ENCODE assay signal across 7 mouse cellular contexts in the genomic region with DNA sequence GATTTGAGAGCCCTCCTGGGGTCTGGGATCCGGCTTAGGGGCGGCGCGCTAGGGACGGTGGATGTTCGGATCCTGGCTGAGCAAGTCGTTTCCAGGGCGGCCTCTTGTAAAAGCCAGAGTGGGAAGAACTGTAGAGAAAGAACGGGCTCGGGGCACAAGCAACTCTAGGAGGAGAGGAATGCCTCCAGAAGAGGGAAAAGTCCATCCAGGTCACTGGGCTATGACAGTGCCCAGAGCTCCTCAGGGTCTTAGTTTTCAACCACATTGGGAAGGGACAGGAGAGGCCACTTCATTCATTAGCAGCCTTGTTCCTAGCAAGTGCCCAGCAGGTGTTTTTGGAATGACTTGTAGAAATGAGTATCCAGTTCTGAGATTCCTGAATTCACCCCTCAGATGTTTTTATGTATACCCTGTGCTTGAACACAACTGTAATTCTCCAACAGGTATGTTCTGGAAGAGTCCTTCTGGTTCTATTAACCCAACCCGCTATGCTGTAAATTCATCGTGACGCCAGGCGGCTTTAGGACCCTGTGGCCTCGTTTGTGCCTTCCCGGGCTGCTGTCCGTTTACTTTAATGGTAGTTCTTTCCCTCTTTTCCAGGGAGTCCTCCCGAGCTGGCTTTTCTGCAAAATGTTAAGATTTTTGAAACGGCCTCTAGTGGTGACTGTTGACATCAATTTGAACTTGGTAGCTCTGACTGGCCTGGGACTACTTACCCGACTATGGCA. TPM values are rescaled to one million over a fixed set of nuclear protein-coding genes. Genes with fewer than 3 reads are reported as not detected.
DNase-seq lines count a peak whose midpoint lies in the region; ATAC-seq and TF ChIP-seq lines count a peak whose summit lies in the region.

No protein-coding gene starts in this region.

- 0 out of 2 replicates have a peak, but pooled peaks cover 2% of the 10 kb centered on the region for H3K79me2 ChIP-seq in CH12.LX (replicated peaks; ENCODE audit: control insufficient read depth, extremely low read depth, insufficient read depth, poor library complexity, severe bottlenecking)

- peaks cover 20 to 57% of the 10 kb centered on the region in 2 experiments for H3K36me3 ChIP-seq in CH12.LX (replicated peaks in 1 of 2; ENCODE audit: control insufficient read depth in 1 of 2, insufficient read depth in 1 of 2, low read length in 1 of 2)
- H3K36me3 ChIP-seq in heart, embryonic 12.5 days: peaks cover 36% of the 10 kb centered on the region
- H3K36me3 ChIP-seq in kidney, embryonic 15.5 days: peaks cover 51% of the 10 kb centered on the region
- peaks cover 32% of the 10 kb centered on the region for H3K36me3 ChIP-seq in neural tube, embryonic 15.5 days

- H3K4me1 ChIP-seq in CH12.LX (ENCODE audit: control insufficient read depth in 1 of 2, insufficient read depth in 2 of 2): peaks cover 4 to 30% of the 10 kb centered on the region in 2 experiments; a peak in 2 of 4 replicates
- H3K4me1 ChIP-seq in heart, embryonic 12.5 days (replicated peaks): peaks cover 25% of the 10 kb centered on the region
- peaks cover 29% of the 10 kb centered on the region for H3K4me1 ChIP-seq in kidney, embryonic 15.5 days
- no peaks in the 10 kb centered on the region; the same call in 1 of the 2 replicates for H3K4me1 ChIP-seq in lung, adult 2 months (ENCODE audit: control insufficient read depth, insufficient read depth, low read length)
- H3K4me1 ChIP-seq in neural tube, embryonic 15.5 days: peaks cover 26% of the 10 kb centered on the region

- no peak for TF ChIP-seq EP300 in CH12.LX (IDR thresholded peaks at IDR 0.05; ENCODE audit: low read length)

- TF ChIP-seq CTCF in CH12.LX (conservative IDR thresholded peaks at IDR 0.05 in 1 of 2, IDR thresholded peaks at IDR 0.05 in 1 of 2; ENCODE audit: low read depth in 2 of 2, low read length in 2 of 2): peak; percentile 24 to 64; a peak in 2 of 4 replicates
- no peak for TF ChIP-seq CTCF in lung, adult 2 months (IDR thresholded peaks at IDR 0.05; ENCODE audit: insufficient read depth, low read length)

- DNase-seq in CH12.LX (ENCODE audit: extremely low read depth): peak; percentile 59
- peak; percentile 22 for DNase-seq in T-cell, adult 2 months (ENCODE audit: low spot score)
- DNase-seq in embryo, embryonic 11.5 days (ENCODE audit: low read depth, low spot score): peak; percentile 39
- peak; percentile 37 for DNase-seq in lung, adult 2 months

- under 1% methylated on average over 20 of the region's 20 CpGs for WGBS in heart, embryonic 12.5 days
- under 1% methylated on average over 20 of the region's 20 CpGs for WGBS in kidney, embryonic 15.5 days
- WGBS in lung, adult 2 months: under 1% methylated on average over 20 of the region's 20 CpGs
- WGBS in neural tube, embryonic 15.5 days: 0% methylated on average over 20 of the region's 20 CpGs

- H3K27me3 ChIP-seq in CH12.LX (replicated peaks): no peaks in the 10 kb centered on the region
- H3K27me3 ChIP-seq in heart, embryonic 12.5 days (replicated peaks): no peaks in the 10 kb centered on the region
- no peaks in the 10 kb centered on the region for H3K27me3 ChIP-seq in kidney, embryonic 15.5 days
- no peaks in the 10 kb centered on the region for H3K27me3 ChIP-seq in neural tube, embryonic 15.5 days (replicated peaks)

- H3K27ac ChIP-seq in CH12.LX (ENCODE audit: insufficient read depth, low read depth): no peak overlapping the region
- H3K27ac ChIP-seq in heart, embryonic 12.5 days (ENCODE audit: poor library complexity, severe bottlenecking): peak overlapping the region; percentile 74
- peak overlapping the region; percentile 95 for H3K27ac ChIP-seq in kidney, embryonic 15.5 days
- H3K27ac ChIP-seq in neural tube, embryonic 15.5 days (replicated peaks): peak overlapping the region; percentile 79

- H3K4me3 ChIP-seq in CH12.LX (replicated peaks in 1 of 3; ENCODE audit: low read depth in 2 of 3, low read length in 2 of 3, poor library complexity in 1 of 3): peak overlapping the region; percentile 58 to 82 (median 75)
- peak overlapping the region; percentile 71 for H3K4me3 ChIP-seq in heart, embryonic 12.5 days
- H3K4me3 ChIP-seq in kidney, embryonic 15.5 days (replicated peaks): peak overlapping the region; percentile 76
- peak overlapping the region; percentile 95 for H3K4me3 ChIP-seq in lung, adult 2 months (replicated peaks; ENCODE audit: extremely low read depth, low read depth, low read length)
- peak overlapping the region; percentile 68 for H3K4me3 ChIP-seq in neural tube, embryonic 15.5 days (replicated peaks)

- peak; percentile 39; the same call in 1 of the 2 replicates for ATAC-seq in heart, embryonic 12.5 days (ENCODE audit: insufficient number of reproducible peaks, low FRiP score)
- ATAC-seq in kidney, embryonic 15.5 days (replicated peaks; ENCODE audit: low FRiP score): peak; percentile 50
- peak; percentile 60 for ATAC-seq in neural tube, embryonic 15.5 days (ENCODE audit: low FRiP score)

- in situ Hi-C loops in CH12.LX (cut with MboI; ENCODE audit: low pct_ligation_motif_present, low pct_unique_long_range_greater_than_20kb, low sequenced_read_pairs): no loop called here

- no peak for TF ChIP-seq POLR2A in CH12.LX (IDR thresholded peaks at IDR 0.05; ENCODE audit: low read depth, low read length)
- no peak for TF ChIP-seq POLR2A in lung, adult 2 months (IDR thresholded peaks at IDR 0.05; ENCODE audit: borderline replicate concordance, extremely low read depth, low read depth, low read length)

- H3K9ac ChIP-seq in CH12.LX (ENCODE audit: insufficient read depth, low read depth): peak overlapping the region; percentile 76
- H3K9ac ChIP-seq in heart, embryonic 12.5 days: peak overlapping the region; percentile 75
- peak overlapping the region; percentile 81 for H3K9ac ChIP-seq in kidney, embryonic 15.5 days
- H3K9ac ChIP-seq in neural tube, embryonic 15.5 days (replicated peaks): peak overlapping the region; percentile 58

- peak; percentile 15 for TF ChIP-seq RAD21 in CH12.LX (IDR thresholded peaks at IDR 0.05; ENCODE audit: low read depth, low read length)

- H3K4me2 ChIP-seq in CH12.LX (ENCODE audit: insufficient read depth, low read depth, poor library complexity, severe bottlenecking): peak overlapping the region; percentile 55
- H3K4me2 ChIP-seq in heart, embryonic 12.5 days: peak overlapping the region; percentile 89
- peak overlapping the region; percentile 85 for H3K4me2 ChIP-seq in kidney, embryonic 15.5 days
- peak overlapping the region; percentile 89 for H3K4me2 ChIP-seq in neural tube, embryonic 15.5 days

- dilution Hi-C loops in CH12.LX (cut with MboI; ENCODE audit: extremely low pct_ligation_motif_present, extremely low pct_unique_long_range_greater_than_20kb, low sequenced_read_pairs): no loop called here

- no peaks in the 10 kb centered on the region for H3K9me3 ChIP-seq in CH12.LX (replicated peaks; ENCODE audit: low read length)
- H3K9me3 ChIP-seq in heart, embryonic 12.5 days (replicated peaks): no peaks in the 10 kb centered on the region
- H3K9me3 ChIP-seq in kidney, embryonic 15.5 days (replicated peaks): no peaks in the 10 kb centered on the region
- H3K9me3 ChIP-seq in neural tube, embryonic 15.5 days (replicated peaks): no peaks in the 10 kb centered on the region

TF ChIP-seq in CH12.LX, 34 proteins besides CTCF, POLR2A, EP300 and RAD21:
- TF ChIP-seq USF1 (IDR thresholded peaks at IDR 0.05; ENCODE audit: low read depth, low read length) (no peak), SMC3 (IDR thresholded peaks at IDR 0.05; ENCODE audit: low read depth, low read length) (peak; percentile 28), SIN3A (IDR thresholded peaks at IDR 0.05; ENCODE audit: low read length) (peak; percentile 6)

RNA-seq across cellular contexts. Expression of a gene that starts 0.5 kb away (rescaled TPM):
- total RNA-seq in CH12.LX (2012; rRNA removed) (16.0 and 16.7 TPM in 2 replicates), CH12.LX (2014; rRNA removed) (12.3 and 13.6 TPM in 2 replicates)
- polyA plus RNA-seq in CH12.LX (2012; ENCODE audit: insufficient read length, low read depth): 13.1 and 16.0 TPM in 2 replicates
- 16.6 and 18.3 TPM in 2 replicates for polyA plus RNA-seq in heart, embryonic 12.5 days (2016; fragmentation: Nextera tagmentation; extraction: Ambion mirVana)
- 28.7 and 31.6 TPM in 2 replicates for polyA plus RNA-seq in kidney, embryonic 15.5 days (2015; fragmentation: Nextera tagmentation; extraction: Ambion mirVana)
- polyA plus RNA-seq in lung, adult 2 months (2012; rRNA removed): 17.9 and 21.8 TPM in 2 replicates
- polyA plus RNA-seq in neural tube, embryonic 15.5 days (2015; fragmentation: Nextera tagmentation; extraction: Ambion mirVana): 30.7 and 30.9 TPM in 2 replicates

RNA-seq across cellular contexts. Expression of a gene that starts 23.0 kb away (rescaled TPM):
- total RNA-seq in CH12.LX (2012; rRNA removed): 45.0 and 47.2 TPM in 2 replicates
- total RNA-seq in CH12.LX (2014; rRNA removed): 35.7 and 39.8 TPM in 2 replicates
- polyA plus RNA-seq in CH12.LX (2012; ENCODE audit: insufficient read length, low read depth): 33.6 and 33.7 TPM in 2 replicates
- 42.7 and 44.2 TPM in 2 replicates for polyA plus RNA-seq in heart, embryonic 12.5 days (2016; fragmentation: Nextera tagmentation; extraction: Ambion mirVana)
- polyA plus RNA-seq in kidney, embryonic 15.5 days (2015; fragmentation: Nextera tagmentation; extraction: Ambion mirVana): 72.2 and 74.5 TPM in 2 replicates
- 62.8 and 65.4 TPM in 2 replicates for polyA plus RNA-seq in lung, adult 2 months (2012; rRNA removed)
- polyA plus RNA-seq in neural tube, embryonic 15.5 days (2015; fragmentation: Nextera tagmentation; extraction: Ambion mirVana): 88.6 and 95.8 TPM in 2 replicates

RNA-seq across cellular contexts. Expression of a gene that starts 50.3 kb away (rescaled TPM):
- total RNA-seq in CH12.LX (2012; rRNA removed) (21.2 and 23.0 TPM in 2 replicates), CH12.LX (2014; rRNA removed) (15.4 and 17.0 TPM in 2 replicates)
- polyA plus RNA-seq in CH12.LX (2012; ENCODE audit: insufficient read length, low read depth): 27.1 and 31.3 TPM in 2 replicates
- 28.4 and 30.7 TPM in 2 replicates for polyA plus RNA-seq in heart, embryonic 12.5 days (2016; fragmentation: Nextera tagmentation; extraction: Ambion mirVana)
- polyA plus RNA-seq in kidney, embryonic 15.5 days (2015; fragmentation: Nextera tagmentation; extraction: Ambion mirVana): 23.0 and 27.3 TPM in 2 replicates
- 34.8 and 45.0 TPM in 2 replicates for polyA plus RNA-seq in lung, adult 2 months (2012; rRNA removed)
- polyA plus RNA-seq in neural tube, embryonic 15.5 days (2015; fragmentation: Nextera tagmentation; extraction: Ambion mirVana): 27.5 and 31.3 TPM in 2 replicates

RNA-seq across cellular contexts. Expression of a gene that starts 51.0 kb away (rescaled TPM):
- total RNA-seq in CH12.LX (2012; rRNA removed) (295 and 327 TPM in 2 replicates), CH12.LX (2014; rRNA removed) (437 and 491 TPM in 2 replicates)
- polyA plus RNA-seq in CH12.LX (2012; ENCODE audit: insufficient read length, low read depth): 344 and 410 TPM in 2 replicates
- polyA plus RNA-seq in heart, embryonic 12.5 days (2016; fragmentation: Nextera tagmentation; extraction: Ambion mirVana): 284 and 317 TPM in 2 replicates
- polyA plus RNA-seq in kidney, embryonic 15.5 days (2015; fragmentation: Nextera tagmentation; extraction: Ambion mirVana): 419 and 447 TPM in 2 replicates
- 110 and 135 TPM in 2 replicates for polyA plus RNA-seq in lung, adult 2 months (2012; rRNA removed)
- 421 and 448 TPM in 2 replicates for polyA plus RNA-seq in neural tube, embryonic 15.5 days (2015; fragmentation: Nextera tagmentation; extraction: Ambion mirVana)
